8 mouse cellular contexts compared by ENCODE assay signal in genomic region chr10:18055009-18055695, GRCm38 (mm10). TPM values are rescaled to one million over a fixed set of nuclear protein-coding genes. Genes with fewer than 3 reads are reported as not detected.
A peak's percentile ranks its signal among the peaks of the same experiment; 100 is the strongest.
DNase-seq lines count a peak whose midpoint lies in the region; ATAC-seq and TF ChIP-seq lines count a peak whose summit lies in the region.

No protein-coding gene starts in this region.

- in situ Hi-C loops in CH12.LX (cut with MboI; ENCODE audit: low pct_ligation_motif_present, low pct_unique_long_range_greater_than_20kb, low sequenced_read_pairs), result loop anchor here (10.0 kb wide), 1 partner anchor 140 kb away; no protein-coding TSS in a partner anchor

- peak; percentile 70 for DNase-seq in CH12.LX (ENCODE audit: extremely low read depth)
- DNase-seq in c-Kit-positive CD71-negative TER-119-negative erythroid progenitor cells, embryonic 14.5 days (ENCODE audit: low read depth), result peak; percentile 64
- peak; percentile 94 for DNase-seq in forebrain, embryonic 11.5 days (ENCODE audit: low spot score)
- peak; percentile 81 to 92 for DNase-seq in kidney, postnatal 25 days
- peak; percentile 68 for DNase-seq in liver, embryonic 13.5 days
- DNase-seq in neural tube, embryonic 10.5 days (ENCODE audit: extremely low spot score, low spot score), result peak; percentile 91

- peak in 1 of 2 experiments; percentile 74; a peak in 2 of 4 replicates for TF ChIP-seq CTCF in CH12.LX (conservative IDR thresholded peaks at IDR 0.05 in 1 of 2, IDR thresholded peaks at IDR 0.05 in 1 of 2; ENCODE audit: low read depth in 2 of 2, low read length in 2 of 2)

- 3% methylated on average over 39 of the region's 61 CpGs for WGBS in forebrain, embryonic 11.5 days
- 3% methylated on average over 60 of the region's 61 CpGs for WGBS in heart, embryonic 16.5 days
- WGBS in liver, embryonic 13.5 days (ENCODE audit: insufficient replicate concordance), result 2% methylated on average over 57 of the region's 61 CpGs
- WGBS in stomach, embryonic 15.5 days, result 2% methylated on average over 50 of the region's 61 CpGs

- dilution Hi-C loops in CH12.LX (cut with MboI; ENCODE audit: extremely low pct_ligation_motif_present, extremely low pct_unique_long_range_greater_than_20kb, low sequenced_read_pairs), result no loop called here

- no peak overlapping the region for H3K27ac ChIP-seq in CH12.LX (ENCODE audit: insufficient read depth, low read depth)
- peak overlapping the region; percentile 85 for H3K27ac ChIP-seq in forebrain, embryonic 11.5 days (ENCODE audit: low read depth, low read length)
- peak overlapping the region; percentile 91 for H3K27ac ChIP-seq in heart, embryonic 16.5 days (ENCODE audit: low read length)
- H3K27ac ChIP-seq in liver, embryonic 13.5 days, result peak overlapping the region; percentile 59
- H3K27ac ChIP-seq in stomach, embryonic 15.5 days, result peak overlapping the region; percentile 92

- H3K4me1 ChIP-seq in CH12.LX (ENCODE audit: control insufficient read depth in 1 of 2, insufficient read depth in 2 of 2), result peaks cover 7 to 34% of the 10 kb centered on the region in 2 experiments
- H3K4me1 ChIP-seq in forebrain, embryonic 11.5 days (replicated peaks; ENCODE audit: control insufficient read depth, insufficient read depth, low read length), result peaks cover 6% of the 10 kb centered on the region; the same call in 1 of the 2 replicates
- H3K4me1 ChIP-seq in heart, embryonic 16.5 days (ENCODE audit: control insufficient read depth, insufficient read depth, low read length), result peaks cover 30% of the 10 kb centered on the region
- H3K4me1 ChIP-seq in liver, embryonic 13.5 days (replicated peaks), result peaks cover 39% of the 10 kb centered on the region
- peaks cover 12% of the 10 kb centered on the region for H3K4me1 ChIP-seq in stomach, embryonic 15.5 days

- TF ChIP-seq POLR2A in CH12.LX (IDR thresholded peaks at IDR 0.05; ENCODE audit: low read depth, low read length), result peak; percentile 79

- TF ChIP-seq RAD21 in CH12.LX (IDR thresholded peaks at IDR 0.05; ENCODE audit: low read depth, low read length), result peak; percentile 62

- H3K4me3 ChIP-seq in CH12.LX (replicated peaks in 1 of 3; ENCODE audit: low read depth in 2 of 3, low read length in 2 of 3, poor library complexity in 1 of 3), result peak overlapping the region; percentile 85 to 91 (median 87)
- peak overlapping the region; percentile 92 for H3K4me3 ChIP-seq in forebrain, embryonic 11.5 days (ENCODE audit: low read depth, low read length)
- H3K4me3 ChIP-seq in heart, embryonic 16.5 days (ENCODE audit: low read length), result peak overlapping the region; percentile 100
- peak overlapping the region; percentile 88 for H3K4me3 ChIP-seq in liver, embryonic 13.5 days (replicated peaks)
- H3K4me3 ChIP-seq in stomach, embryonic 15.5 days (replicated peaks), result peak overlapping the region; percentile 99

- TF ChIP-seq EP300 in CH12.LX (IDR thresholded peaks at IDR 0.05; ENCODE audit: low read length), result no peak

- peak overlapping the region; percentile 94 for H3K9ac ChIP-seq in CH12.LX (ENCODE audit: insufficient read depth, low read depth)
- peak overlapping the region; percentile 95 for H3K9ac ChIP-seq in forebrain, embryonic 11.5 days (ENCODE audit: low read length)
- peak overlapping the region; percentile 95 for H3K9ac ChIP-seq in heart, embryonic 16.5 days (ENCODE audit: low read length)
- H3K9ac ChIP-seq in liver, embryonic 13.5 days, result peak overlapping the region; percentile 93
- peak overlapping the region; percentile 92 for H3K9ac ChIP-seq in stomach, embryonic 15.5 days

- no peaks in the 10 kb centered on the region for H3K27me3 ChIP-seq in CH12.LX (replicated peaks)
- H3K27me3 ChIP-seq in forebrain, embryonic 11.5 days (ENCODE audit: control insufficient read depth, insufficient read depth, low read length), result no peaks in the 10 kb centered on the region
- H3K27me3 ChIP-seq in heart, embryonic 16.5 days (ENCODE audit: control insufficient read depth, insufficient read depth, low read length), result no peaks in the 10 kb centered on the region
- no peaks in the 10 kb centered on the region for H3K27me3 ChIP-seq in liver, embryonic 13.5 days
- no peaks in the 10 kb centered on the region for H3K27me3 ChIP-seq in stomach, embryonic 15.5 days (replicated peaks)

- peak overlapping the region; percentile 65 for H3K4me2 ChIP-seq in CH12.LX (ENCODE audit: insufficient read depth, low read depth, poor library complexity, severe bottlenecking)
- peak overlapping the region; percentile 75 for H3K4me2 ChIP-seq in forebrain, embryonic 11.5 days (ENCODE audit: low read depth, low read length, severe bottlenecking)
- peak overlapping the region; percentile 72 for H3K4me2 ChIP-seq in heart, embryonic 16.5 days (ENCODE audit: low read depth, low read length)
- H3K4me2 ChIP-seq in liver, embryonic 13.5 days, result peak overlapping the region; percentile 94
- H3K4me2 ChIP-seq in stomach, embryonic 15.5 days, result peak overlapping the region; percentile 87

- peak; percentile 98 for ATAC-seq in forebrain, embryonic 11.5 days (replicated peaks; ENCODE audit: low FRiP score)
- peak; percentile 97 for ATAC-seq in heart, embryonic 16.5 days (replicated peaks; ENCODE audit: extremely low read depth, insufficient read depth, low FRiP score)
- peak; percentile 96 for ATAC-seq in liver, embryonic 13.5 days (ENCODE audit: low read depth)
- peak; percentile 95 for ATAC-seq in stomach, embryonic 15.5 days (ENCODE audit: insufficient read depth, low FRiP score, low read depth)

- H3K36me3 ChIP-seq in CH12.LX (replicated peaks in 1 of 2; ENCODE audit: control insufficient read depth in 1 of 2, insufficient read depth in 1 of 2, low read length in 1 of 2), result peaks cover 0 to 4% of the 10 kb centered on the region in 2 experiments
- no peaks in the 10 kb centered on the region for H3K36me3 ChIP-seq in forebrain, embryonic 11.5 days (ENCODE audit: control insufficient read depth, insufficient read depth, low read length)
- no peaks in the 10 kb centered on the region for H3K36me3 ChIP-seq in heart, embryonic 16.5 days (ENCODE audit: control insufficient read depth, insufficient read depth)
- no peaks in the 10 kb centered on the region for H3K36me3 ChIP-seq in liver, embryonic 13.5 days
- no peaks in the 10 kb centered on the region for H3K36me3 ChIP-seq in stomach, embryonic 15.5 days

- H3K79me2 ChIP-seq in CH12.LX (replicated peaks; ENCODE audit: control insufficient read depth, extremely low read depth, insufficient read depth, poor library complexity, severe bottlenecking), result peaks cover 38% of the 10 kb centered on the region

- H3K9me3 ChIP-seq in CH12.LX (replicated peaks; ENCODE audit: low read length), result no peaks in the 10 kb centered on the region
- no peaks in the 10 kb centered on the region for H3K9me3 ChIP-seq in forebrain, embryonic 11.5 days (ENCODE audit: control insufficient read depth, low read length)
- H3K9me3 ChIP-seq in heart, embryonic 16.5 days (replicated peaks; ENCODE audit: control insufficient read depth, low read length), result no peaks in the 10 kb centered on the region
- no peaks in the 10 kb centered on the region for H3K9me3 ChIP-seq in liver, embryonic 13.5 days (replicated peaks)
- no peaks in the 10 kb centered on the region for H3K9me3 ChIP-seq in stomach, embryonic 15.5 days

TF ChIP-seq in CH12.LX, 34 proteins besides CTCF, POLR2A, EP300 and RAD21:
- TF ChIP-seq NELFE (IDR thresholded peaks at IDR 0.05; ENCODE audit: low read depth, low read length) (peak; percentile 68; the same call in 1 of the 2 replicates), CHD2 (IDR thresholded peaks at IDR 0.05; ENCODE audit: low read length) (peak; percentile 57), ZNF384 (IDR thresholded peaks at IDR 0.05; ENCODE audit: low read depth, low read length) (peak; percentile 27; the same call in 1 of the 2 replicates), ZC3H11A (IDR thresholded peaks at IDR 0.05; ENCODE audit: low read depth, low read length) (no peak), MXI1 (IDR thresholded peaks at IDR 0.05; ENCODE audit: low read depth, low read length) (peak; percentile 77), IRF4 (IDR thresholded peaks at IDR 0.05; ENCODE audit: low read depth, low read length) (peak; percentile 6; the same call in 1 of the 2 replicates), BHLHE40 (IDR thresholded peaks at IDR 0.05; ENCODE audit: low read depth, low read length) (0 out of 2 replicates have a peak, but pooled peaks have one; percentile 14), MEF2A (IDR thresholded peaks at IDR 0.05; ENCODE audit: borderline replicate concordance, low read depth, low read length) (peak; percentile 52; the same call in 1 of the 2 replicates), HCFC1 (IDR thresholded peaks at IDR 0.05; ENCODE audit: low read depth, low read length) (peak; percentile 42; the same call in 1 of the 2 replicates), ZKSCAN1 (IDR thresholded peaks at IDR 0.05; ENCODE audit: borderline replicate concordance, low read depth, low read length) (no peak), UBTF (IDR thresholded peaks at IDR 0.05; ENCODE audit: low read depth, low read length) (peak; percentile 69; the same call in 1 of the 2 replicates), SMC3 (IDR thresholded peaks at IDR 0.05; ENCODE audit: low read depth, low read length) (peak; percentile 55), KAT2A (IDR thresholded peaks at IDR 0.05; ENCODE audit: insufficient replicate concordance, low read length) (no peak), TCF12 (IDR thresholded peaks at IDR 0.05; ENCODE audit: low read depth, low read length) (peak; percentile 75), ELF1 (IDR thresholded peaks at IDR 0.05; ENCODE audit: low read depth, low read length) (peak; percentile 85)
TF ChIP-seq in CH12.LX: peak in this region for 12.

RNA-seq across cellular contexts. Expression of gene Reps1, which starts 0.5 kb away (rescaled TPM):
- total RNA-seq in CH12.LX (2012; rRNA removed) (34.9 and 37.9 TPM in 2 replicates), CH12.LX (2014; rRNA removed) (34.4 and 37.0 TPM in 2 replicates)
- 46.7 and 61.5 TPM in 2 replicates for polyA plus RNA-seq in CH12.LX (2012; ENCODE audit: insufficient read length, low read depth)
- polyA plus RNA-seq in forebrain, embryonic 11.5 days (2014; fragmentation: Nextera tagmentation; extraction: Ambion mirVana), result 33.2 and 38.6 TPM in 2 replicates
- polyA plus RNA-seq in heart, embryonic 16.5 days (2015; fragmentation: Nextera tagmentation; extraction: Ambion mirVana), result 8.2 and 8.3 TPM in 2 replicates
- polyA plus RNA-seq in liver, embryonic 13.5 days (2015; fragmentation: Nextera tagmentation; extraction: Ambion mirVana), result 3.6 and 3.8 TPM in 2 replicates
- 19.6 and 25.1 TPM in 2 replicates for polyA plus RNA-seq in stomach, embryonic 15.5 days (2015; fragmentation: Nextera tagmentation; extraction: Ambion mirVana)

RNA-seq across cellular contexts. Expression of gene Abracl, which starts 32.1 kb away (rescaled TPM):
- total RNA-seq in CH12.LX (2012; rRNA removed), result 86.1 and 106 TPM in 2 replicates
- total RNA-seq in CH12.LX (2014; rRNA removed), result 226 and 276 TPM in 2 replicates
- polyA plus RNA-seq in CH12.LX (2012; ENCODE audit: insufficient read length, low read depth), result 166 and 245 TPM in 2 replicates
- polyA plus RNA-seq in forebrain, embryonic 11.5 days (2014; fragmentation: Nextera tagmentation; extraction: Ambion mirVana), result 163 and 188 TPM in 2 replicates
- 152 and 167 TPM in 2 replicates for polyA plus RNA-seq in heart, embryonic 16.5 days (2015; fragmentation: Nextera tagmentation; extraction: Ambion mirVana)
- polyA plus RNA-seq in liver, embryonic 13.5 days (2015; fragmentation: Nextera tagmentation; extraction: Ambion mirVana), result 73.0 and 85.8 TPM in 2 replicates
- polyA plus RNA-seq in stomach, embryonic 15.5 days (2015; fragmentation: Nextera tagmentation; extraction: Ambion mirVana), result 166 and 178 TPM in 2 replicates
